8 mouse cellular contexts compared by ENCODE assay signal in genomic region chr10:40998330-40998729, GRCm38 (mm10).
DNase-seq lines count a peak whose midpoint lies in the region; ATAC-seq and TF ChIP-seq lines count a peak whose summit lies in the region.
"Had no signal": no experiment of that assay in that cellular context is flagged by ENCODE, and none has a peak within 500 bp of the region (broad histone marks: within the 10 kb centered on the region; RNA-seq: fewer than 3 reads in every experiment).

No protein-coding gene starts in this region.

- H3K4me2 ChIP-seq in midbrain, embryonic 11.5 days: no peak overlapping the region
- 0 out of 2 replicates have a peak overlapping the region, but pooled peaks have one; percentile 0 for H3K4me2 ChIP-seq in forebrain, embryonic 13.5 days
- H3K4me2 ChIP-seq: embryonic facial prominence, embryonic 12.5 days had no signal

- no peak overlapping the region; the same call in 1 of the 2 replicates for H3K27ac ChIP-seq in midbrain, embryonic 11.5 days (ENCODE audit: low read depth, low read length)
- H3K27ac ChIP-seq in midbrain, embryonic 10.5 days (replicated peaks): no peak overlapping the region
- H3K27ac ChIP-seq in forebrain, embryonic 13.5 days: peak overlapping the region; percentile 61
- H3K27ac ChIP-seq: embryonic facial prominence, embryonic 12.5 days had no signal

- DNase-seq in midbrain, embryonic 11.5 days (ENCODE audit: low spot score, missing footprints): peak; percentile 88
- DNase-seq in midbrain, embryonic 10.5 days (ENCODE audit: low spot score): no peak
- DNase-seq in layer of hippocampus, postnatal 14 days (ENCODE audit: low spot score in 2 of 2): peak; percentile 70 to 86
- peak; percentile 35 for DNase-seq in telencephalon, adult 2 months (ENCODE audit: low read depth, low spot score)
- DNase-seq in lung, adult 2 months: no peak
- no peak for DNase-seq in yolk sac, embryonic 10.5 days (ENCODE audit: low spot score)

- no peak overlapping the region for H3K9ac ChIP-seq in midbrain, embryonic 11.5 days (ENCODE audit: low read length)
- H3K9ac ChIP-seq in forebrain, embryonic 13.5 days: no peak overlapping the region
- H3K9ac ChIP-seq: embryonic facial prominence, embryonic 12.5 days had no signal

- TF ChIP-seq CTCF in lung, adult 2 months (IDR thresholded peaks at IDR 0.05; ENCODE audit: insufficient read depth, low read length): no peak

- ATAC-seq in midbrain, embryonic 11.5 days (ENCODE audit: low FRiP score): peak; percentile 89
- ATAC-seq in forebrain, embryonic 13.5 days: peak; percentile 88

- no peak for TF ChIP-seq POLR2A in lung, adult 2 months (IDR thresholded peaks at IDR 0.05; ENCODE audit: borderline replicate concordance, extremely low read depth, low read depth, low read length)

- H3K4me3 ChIP-seq in midbrain, embryonic 11.5 days (ENCODE audit: low read depth, low read length): no peak overlapping the region
- no peak overlapping the region for H3K4me3 ChIP-seq in midbrain, embryonic 10.5 days
- no peak overlapping the region for H3K4me3 ChIP-seq in forebrain, embryonic 13.5 days
- H3K4me3 ChIP-seq in lung, adult 2 months (replicated peaks; ENCODE audit: extremely low read depth, low read depth, low read length): no peak overlapping the region
- H3K4me3 ChIP-seq: embryonic facial prominence, embryonic 12.5 days had no signal

- H3K9me3 ChIP-seq in midbrain, embryonic 11.5 days (ENCODE audit: control insufficient read depth, low read length): no peaks in the 10 kb centered on the region
- H3K9me3 ChIP-seq in midbrain, embryonic 10.5 days (replicated peaks): no peaks in the 10 kb centered on the region
- H3K9me3 ChIP-seq in forebrain, embryonic 13.5 days (replicated peaks): no peaks in the 10 kb centered on the region
- H3K9me3 ChIP-seq: embryonic facial prominence, embryonic 12.5 days had no signal

- H3K27me3 ChIP-seq in midbrain, embryonic 11.5 days (ENCODE audit: control insufficient read depth, insufficient read depth, low read length): no peaks in the 10 kb centered on the region
- H3K27me3 ChIP-seq in midbrain, embryonic 10.5 days (ENCODE audit: low read depth, poor library complexity, severe bottlenecking): no peaks in the 10 kb centered on the region
- no peaks in the 10 kb centered on the region for H3K27me3 ChIP-seq in forebrain, embryonic 13.5 days
- H3K27me3 ChIP-seq: embryonic facial prominence, embryonic 12.5 days had no signal

- H3K36me3 ChIP-seq in midbrain, embryonic 11.5 days (ENCODE audit: control insufficient read depth, insufficient read depth, low read length): no peaks in the 10 kb centered on the region
- H3K36me3 ChIP-seq in midbrain, embryonic 10.5 days: no peaks in the 10 kb centered on the region
- H3K36me3 ChIP-seq in forebrain, embryonic 13.5 days (ENCODE audit: poor library complexity, severe bottlenecking): no peaks in the 10 kb centered on the region
- H3K36me3 ChIP-seq: embryonic facial prominence, embryonic 12.5 days had no signal

- 64% methylated on average over 7 of the region's 7 CpGs for WGBS in midbrain, embryonic 11.5 days
- WGBS in midbrain, embryonic 10.5 days: 73% methylated on average over 7 of the region's 7 CpGs
- 18% methylated on average over 7 of the region's 7 CpGs for WGBS in forebrain, embryonic 13.5 days
- 66% methylated on average over 7 of the region's 7 CpGs for WGBS in lung, adult 2 months

- H3K4me1 ChIP-seq in midbrain, embryonic 11.5 days (ENCODE audit: control insufficient read depth, insufficient read depth, low read length): no peaks in the 10 kb centered on the region
- peaks cover 2% of the 10 kb centered on the region; the same call in 1 of the 2 replicates for H3K4me1 ChIP-seq in midbrain, embryonic 10.5 days
- H3K4me1 ChIP-seq in forebrain, embryonic 13.5 days: peaks cover 14% of the 10 kb centered on the region
- H3K4me1 ChIP-seq in lung, adult 2 months (ENCODE audit: control insufficient read depth, insufficient read depth, low read length): no peaks in the 10 kb centered on the region
- H3K4me1 ChIP-seq: embryonic facial prominence, embryonic 12.5 days had no signal

Comparison
In these comparisons a context has a peak if more than half of its experiments do, and no peak if none do; other contexts are left out.
1. DNase-seq: peak in midbrain, embryonic 11.5 days (single experiment), layer of hippocampus, postnatal 14 days (2 of 2) and telencephalon, adult 2 months (single experiment); none in midbrain, embryonic 10.5 days (single experiment), lung, adult 2 months (single experiment) and yolk sac, embryonic 10.5 days (single experiment).